Comparison of ENCODE assay signal across 8 mouse cellular contexts in the genomic region with DNA sequence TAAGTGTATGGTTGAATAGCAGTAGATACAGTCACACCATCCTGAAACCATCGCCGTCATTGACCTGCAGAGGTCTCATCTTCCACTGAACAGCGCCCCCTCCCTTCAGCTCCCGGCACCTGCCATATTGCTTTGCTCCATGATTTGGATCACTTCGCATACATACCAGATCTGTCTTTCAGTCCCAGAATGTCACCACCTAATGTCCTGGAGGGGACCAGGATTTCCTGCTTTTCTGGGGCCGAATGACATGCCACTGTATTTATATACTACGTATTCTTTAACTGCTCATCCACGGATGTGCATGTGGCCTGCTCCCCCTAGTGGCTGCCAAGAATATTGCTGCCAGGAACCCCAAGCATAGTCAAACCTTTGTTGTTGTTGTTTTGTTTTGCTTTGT. TPM values are rescaled to one million over a fixed set of nuclear protein-coding genes. Genes with fewer than 3 reads are reported as not detected.
DNase-seq lines count a peak whose midpoint lies in the region; ATAC-seq lines count a peak whose summit lies in the region.

No protein-coding gene starts in this region.

- no peaks in the 10 kb centered on the region for H3K27me3 ChIP-seq in hindbrain, embryonic 13.5 days

- H3K4me1 ChIP-seq in hindbrain, embryonic 13.5 days (replicated peaks): 0 out of 2 replicates have a peak, but pooled peaks cover 3% of the 10 kb centered on the region

- peak overlapping the region; percentile 65; the same call in 1 of the 2 replicates for H3K9ac ChIP-seq in hindbrain, embryonic 13.5 days

- no peak overlapping the region for H3K27ac ChIP-seq in hindbrain, embryonic 13.5 days

- no peaks in the 10 kb centered on the region for H3K9me3 ChIP-seq in hindbrain, embryonic 13.5 days

- H3K4me2 ChIP-seq in hindbrain, embryonic 13.5 days: peak overlapping the region; percentile 53

- no peaks in the 10 kb centered on the region for H3K36me3 ChIP-seq in hindbrain, embryonic 13.5 days

- peak overlapping the region; percentile 35 for H3K4me3 ChIP-seq in hindbrain, embryonic 13.5 days

- ATAC-seq in frontal cortex, adult (ENCODE audit: low TSS enrichment): peak; percentile 91
- peak; percentile 82 for ATAC-seq in hindbrain, embryonic 13.5 days (ENCODE audit: low FRiP score)

- peak; percentile 60 for DNase-seq in MN1 (ENCODE audit: low spot score)
- DNase-seq in cerebellum, adult 9-10 months: peak; percentile 87
- DNase-seq in layer of hippocampus, postnatal 14 days (ENCODE audit: low spot score in 2 of 2): peak; percentile 80 to 83
- DNase-seq in lung, postnatal 10 days: peak; percentile 84
- peak; percentile 45 for DNase-seq in retina, adult 2 months (ENCODE audit: low read depth, low spot score)
- peak; percentile 71 to 72 for DNase-seq in thymus, postnatal 36 days

- WGBS in hindbrain, embryonic 13.5 days: 8% methylated on average over 8 of the region's 8 CpGs

RNA-seq across cellular contexts. Expression of gene C1qtnf9, which starts 3.1 kb away (rescaled TPM):
- 0.12 and 0.23 TPM in 2 replicates for polyA plus RNA-seq in hindbrain, embryonic 13.5 days (2015; fragmentation: Nextera tagmentation; extraction: Ambion mirVana)
- total RNA-seq in layer of hippocampus, postnatal 14 days (2021): under 1 TPM in 1 of 2 experiments, not detected in 1; 0.23 TPM

RNA-seq across cellular contexts. Expression of gene Mipep, which starts 13.3 kb away (rescaled TPM):
- polyA plus RNA-seq in hindbrain, embryonic 13.5 days (2015; fragmentation: Nextera tagmentation; extraction: Ambion mirVana): 16.4 and 17.5 TPM in 2 replicates
- total RNA-seq in layer of hippocampus, postnatal 14 days (2021): 10 to 100 TPM; 29.2 to 29.5 TPM
